Mouse (Mus musculus): ENCODE measurements at regions not wholly inside any gene's neighbourhood (a gene's known extent, or its start where the extent isn't known, plus 50 kb on each side); places are given as distances from the start of the nearest gene placed in this dataset.

- H3K4me2 ChIP-seq (replicated peaks) = no peak overlapping the region
- H3K4me3 ChIP-seq (replicated peaks; ENCODE audit: low read length) = no peak overlapping the region
- WGBS = 62% methylated on average over 12 of the region's 12 CpGs
- no peak overlapping the region for H3K27ac ChIP-seq
- no peaks in the 10 kb centered on the region for H3K9me3 ChIP-seq (ENCODE audit: control insufficient read depth, low read length)
- peak; percentile 53; the same call in 1 of the 2 replicates for ATAC-seq (ENCODE audit: low FRiP score)
- no peaks in the 10 kb centered on the region for H3K36me3 ChIP-seq (replicated peaks; ENCODE audit: control insufficient read depth, insufficient read depth)
- H3K4me1 ChIP-seq (replicated peaks; ENCODE audit: control insufficient read depth, insufficient read depth, low read length) = no peaks in the 10 kb centered on the region
- H3K9ac ChIP-seq = no peak overlapping the region
- no peak for DNase-seq (ENCODE audit: low spot score)
- no peaks in the 10 kb centered on the region for H3K27me3 ChIP-seq (ENCODE audit: control insufficient read depth, insufficient read depth, low read length)
These were observed 112.2 kb upstream of the Pde3a start for GRCm38 (mm10) chr6:141136664-141137375.

DNA sequence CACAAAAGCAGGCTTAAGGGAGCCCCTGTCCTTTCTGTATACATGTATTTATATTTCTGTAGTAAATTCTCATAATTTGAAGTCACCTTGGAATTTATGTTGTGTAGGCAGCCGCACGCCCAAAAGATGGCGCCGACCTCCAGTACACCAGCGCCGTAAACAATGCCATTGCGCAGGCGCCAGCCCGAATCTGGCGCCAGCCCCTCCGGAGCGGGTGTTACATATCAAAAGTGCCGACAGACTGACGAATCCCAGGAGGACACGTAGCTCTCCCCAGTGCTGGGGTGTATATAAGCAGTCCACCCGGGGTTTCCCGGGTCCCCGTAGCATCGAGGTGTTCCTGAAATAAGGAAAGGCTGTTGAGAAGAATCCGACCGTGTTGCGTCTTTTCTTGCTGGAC is 108.1 kb upstream of the Pde3a start:
- no peak overlapping the region for H3K4me3 ChIP-seq (replicated peaks; ENCODE audit: low read length)

GRCm38 (mm10) chr6:141148417-141149169 is 100.5 kb upstream of the Pde3a start:
- WGBS = 57% methylated on average over 5 of the region's 5 CpGs

More for the DNA sequence above, 108.1 kb upstream of the Pde3a start:
- Histone ChIP-seq H3K9ac (no peak overlapping the region), H3K4me1 (replicated peaks; ENCODE audit: control insufficient read depth, insufficient read depth, low read length) (no peaks in the 10 kb centered on the region), H3K36me3 (replicated peaks; ENCODE audit: control insufficient read depth, insufficient read depth) (no peaks in the 10 kb centered on the region), H3K4me2 (replicated peaks) (no peak overlapping the region), H3K27ac (no peak overlapping the region), H3K9me3 (ENCODE audit: control insufficient read depth, low read length) (no peaks in the 10 kb centered on the region), H3K27me3 (ENCODE audit: control insufficient read depth, insufficient read depth, low read length) (no peaks in the 10 kb centered on the region)
- no peak for DNase-seq (ENCODE audit: low spot score)
- 96% methylated on average over 22 of the region's 22 CpGs for WGBS
- ATAC-seq (ENCODE audit: low FRiP score) = no peak

DNA sequence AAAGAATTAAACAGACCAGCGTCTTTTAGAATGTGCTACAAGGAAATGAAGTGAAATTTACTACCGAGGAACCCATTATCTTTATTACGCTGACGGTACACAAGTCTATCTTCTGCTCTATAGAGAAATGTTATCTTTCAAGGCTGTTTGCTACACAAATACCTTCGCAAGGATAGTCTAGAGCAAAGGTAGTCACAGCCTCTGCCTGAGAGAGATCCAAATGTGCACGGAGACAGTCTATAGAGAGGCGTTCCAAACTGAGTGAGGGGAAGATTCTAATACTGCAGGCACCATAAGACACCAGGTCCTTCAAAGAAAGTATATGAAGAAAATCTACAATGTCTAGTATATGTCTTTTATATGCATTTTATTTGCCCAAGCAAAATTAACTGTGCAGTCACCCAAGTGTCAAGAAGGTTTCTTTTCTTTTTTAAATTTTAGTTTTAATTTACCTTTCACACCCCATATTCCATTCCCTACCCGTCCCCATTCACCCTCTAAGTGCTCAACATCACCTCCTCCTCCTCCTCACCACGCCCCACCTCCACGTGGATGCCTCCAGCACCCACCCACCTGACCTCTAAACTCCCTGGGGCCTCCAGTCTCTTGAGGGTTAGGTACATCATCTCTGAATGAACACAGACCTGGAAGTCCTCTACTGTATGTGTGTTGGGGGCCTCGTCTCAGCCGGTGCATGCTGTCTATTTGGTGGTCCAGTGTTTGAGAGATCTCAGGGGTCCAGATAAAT is 99.7 kb upstream of the Pde3a start:
- no peak for ATAC-seq (ENCODE audit: low FRiP score)
- H3K4me2 ChIP-seq (replicated peaks) = no peak overlapping the region
- no peak overlapping the region for H3K27ac ChIP-seq
- H3K27me3 ChIP-seq (ENCODE audit: control insufficient read depth, insufficient read depth, low read length) = no peaks in the 10 kb centered on the region
- H3K9me3 ChIP-seq (ENCODE audit: control insufficient read depth, low read length) = no peaks in the 10 kb centered on the region
- no peaks in the 10 kb centered on the region for H3K36me3 ChIP-seq (replicated peaks; ENCODE audit: control insufficient read depth, insufficient read depth)
- no peak for DNase-seq (ENCODE audit: low spot score)
- no peaks in the 10 kb centered on the region for H3K4me1 ChIP-seq (replicated peaks; ENCODE audit: control insufficient read depth, insufficient read depth, low read length)
- 89% methylated on average over 12 of the region's 12 CpGs for WGBS
- no peak overlapping the region for H3K9ac ChIP-seq
- no peak overlapping the region for H3K4me3 ChIP-seq (replicated peaks; ENCODE audit: low read length)

More at GRCm38 (mm10) chr6:141148417-141149169, 100.5 kb upstream of the Pde3a start:
- Histone ChIP-seq H3K4me2 (replicated peaks) (no peak overlapping the region), H3K27ac (no peak overlapping the region), H3K36me3 (replicated peaks; ENCODE audit: control insufficient read depth, insufficient read depth) (no peaks in the 10 kb centered on the region), H3K4me1 (replicated peaks; ENCODE audit: control insufficient read depth, insufficient read depth, low read length) (no peaks in the 10 kb centered on the region), H3K27me3 (ENCODE audit: control insufficient read depth, insufficient read depth, low read length) (no peaks in the 10 kb centered on the region), H3K9me3 (ENCODE audit: control insufficient read depth, low read length) (no peaks in the 10 kb centered on the region), H3K9ac (no peak overlapping the region), H3K4me3 (replicated peaks; ENCODE audit: low read length) (no peak overlapping the region)
- ATAC-seq (ENCODE audit: low FRiP score) = no peak
- DNase-seq (ENCODE audit: low spot score) = no peak

- no peak overlapping the region for H3K9ac ChIP-seq
- no peak overlapping the region for H3K27ac ChIP-seq
- ATAC-seq (ENCODE audit: low FRiP score) = no peak
- peaks cover 6% of the 10 kb centered on the region; the same call in 1 of the 2 replicates for H3K9me3 ChIP-seq (ENCODE audit: control insufficient read depth, low read length)
- H3K36me3 ChIP-seq (replicated peaks; ENCODE audit: control insufficient read depth, insufficient read depth) = no peaks in the 10 kb centered on the region
- no peaks in the 10 kb centered on the region for H3K27me3 ChIP-seq (ENCODE audit: control insufficient read depth, insufficient read depth, low read length)
- WGBS = 85% methylated on average over 5 of the region's 5 CpGs
- DNase-seq (ENCODE audit: low spot score) = no peak
- no peak overlapping the region for H3K4me2 ChIP-seq (replicated peaks)
- H3K4me3 ChIP-seq (replicated peaks; ENCODE audit: low read length) = no peak overlapping the region
- no peaks in the 10 kb centered on the region for H3K4me1 ChIP-seq (replicated peaks; ENCODE audit: control insufficient read depth, insufficient read depth, low read length)
These were observed 89.7 kb upstream of the Pde3a start for GRCm38 (mm10) chr6:141159326-141159725.

DNA sequence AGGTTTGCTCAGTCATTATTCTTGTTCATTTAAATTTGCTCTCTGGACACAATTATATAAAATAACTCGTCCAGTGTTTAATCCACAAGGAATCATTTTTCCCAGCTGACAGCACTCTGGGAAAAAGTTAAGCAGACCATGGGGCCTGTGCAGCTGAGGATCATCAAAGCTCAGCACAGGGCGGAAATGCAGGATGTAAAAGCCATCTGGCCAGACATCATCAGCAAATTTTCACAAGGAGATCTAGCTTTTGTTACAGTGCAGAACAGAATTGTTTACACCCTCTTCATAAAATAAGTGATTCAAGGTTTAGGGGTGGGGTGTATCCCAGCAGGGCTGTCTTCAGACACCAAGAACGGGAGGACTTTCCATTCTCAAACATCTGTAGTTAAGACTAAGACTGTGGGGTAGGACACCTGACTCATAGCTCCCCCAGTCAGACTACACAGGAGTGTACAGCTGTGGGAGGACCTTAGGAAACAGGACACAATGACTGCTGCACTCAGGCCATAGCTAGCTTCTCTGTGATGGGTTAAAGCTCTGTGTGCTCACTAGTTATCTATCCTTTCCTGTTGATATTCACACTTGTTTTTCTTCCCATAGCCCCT is 87.3 kb upstream of the Pde3a start:
- Histone ChIP-seq H3K36me3 (replicated peaks; ENCODE audit: control insufficient read depth, insufficient read depth) (no peaks in the 10 kb centered on the region), H3K9me3 (ENCODE audit: control insufficient read depth, low read length) (no peaks in the 10 kb centered on the region), H3K27me3 (ENCODE audit: control insufficient read depth, insufficient read depth, low read length) (no peaks in the 10 kb centered on the region), H3K9ac (no peak overlapping the region), H3K27ac (no peak overlapping the region), H3K4me3 (replicated peaks; ENCODE audit: low read length) (no peak overlapping the region), H3K4me2 (replicated peaks) (no peak overlapping the region), H3K4me1 (replicated peaks; ENCODE audit: control insufficient read depth, insufficient read depth, low read length) (no peaks in the 10 kb centered on the region)
- 74% methylated on average over 3 of the region's 3 CpGs for WGBS
- DNase-seq (ENCODE audit: low spot score) (no peak), ATAC-seq (ENCODE audit: low FRiP score) (no peak)

GRCm38 (mm10) chr6:141167270-141167669 is 81.8 kb upstream of the Pde3a start:
- DNase-seq (ENCODE audit: low spot score) = no peak
- Histone ChIP-seq H3K27ac (no peak overlapping the region), H3K9ac (no peak overlapping the region), H3K4me3 (replicated peaks; ENCODE audit: low read length) (no peak overlapping the region), H3K4me1 (replicated peaks; ENCODE audit: control insufficient read depth, insufficient read depth, low read length) (no peaks in the 10 kb centered on the region), H3K27me3 (ENCODE audit: control insufficient read depth, insufficient read depth, low read length) (no peaks in the 10 kb centered on the region), H3K36me3 (replicated peaks; ENCODE audit: control insufficient read depth, insufficient read depth) (no peaks in the 10 kb centered on the region), H3K4me2 (replicated peaks) (no peak overlapping the region), H3K9me3 (ENCODE audit: control insufficient read depth, low read length) (no peaks in the 10 kb centered on the region)
- ATAC-seq (ENCODE audit: low FRiP score) = no peak
- WGBS = 77% methylated on average over 3 of the region's 3 CpGs

- Histone ChIP-seq H3K9ac (no peak overlapping the region), H3K9me3 (ENCODE audit: control insufficient read depth, low read length) (no peaks in the 10 kb centered on the region), H3K4me2 (replicated peaks) (no peak overlapping the region), H3K27me3 (ENCODE audit: control insufficient read depth, insufficient read depth, low read length) (no peaks in the 10 kb centered on the region), H3K4me3 (replicated peaks; ENCODE audit: low read length) (no peak overlapping the region), H3K27ac (no peak overlapping the region), H3K36me3 (replicated peaks; ENCODE audit: control insufficient read depth, insufficient read depth) (no peaks in the 10 kb centered on the region), H3K4me1 (replicated peaks; ENCODE audit: control insufficient read depth, insufficient read depth, low read length) (no peaks in the 10 kb centered on the region)
- 71% methylated on average over 3 of the region's 3 CpGs for WGBS
- no peak for DNase-seq (ENCODE audit: low spot score)
- ATAC-seq (ENCODE audit: low FRiP score) = no peak
These were observed 80.7 kb upstream of the Pde3a start for GRCm38 (mm10) chr6:141168356-141168755.

- Histone ChIP-seq H3K27ac (no peak overlapping the region), H3K9me3 (ENCODE audit: control insufficient read depth, low read length) (no peaks in the 10 kb centered on the region), H3K4me3 (replicated peaks; ENCODE audit: low read length) (no peak overlapping the region), H3K36me3 (replicated peaks; ENCODE audit: control insufficient read depth, insufficient read depth) (no peaks in the 10 kb centered on the region), H3K27me3 (ENCODE audit: control insufficient read depth, insufficient read depth, low read length) (no peaks in the 10 kb centered on the region), H3K9ac (no peak overlapping the region), H3K4me1 (replicated peaks; ENCODE audit: control insufficient read depth, insufficient read depth, low read length) (no peaks in the 10 kb centered on the region), H3K4me2 (replicated peaks) (no peak overlapping the region)
- ATAC-seq (ENCODE audit: low FRiP score) (0 out of 2 replicates have a peak, but pooled peaks have one; percentile 40), DNase-seq (ENCODE audit: low spot score) (peak; percentile 56)
- 23% methylated on average over 1 of the region's 1 CpGs for WGBS
These were observed 65.3 kb upstream of the Pde3a start for GRCm38 (mm10) chr6:141183782-141184181.

Measured in hindbrain, embryonic 14.5 days (tissue).